Mouse (Mus musculus) bone marrow, adult 2 months (tissue): ENCODE data around the gene Slc25a12.

Experiments used
- CTCF ChIP-seq: fragments of 200-500 bp; IDR thresholded peaks from 2 replicates; pipeline ENCODE4 v1.5.1; 2011; ENCODE audit warnings: low read length, control low read depth; ENCODE audit not compliant: control insufficient read depth, insufficient read depth
- POLR2A ChIP-seq: fragments of 200-500 bp; IDR thresholded peaks from 2 replicates; pipeline ENCODE4 v1.6.1; 2011; ENCODE audit warnings: low read depth, mild to moderate bottlenecking, control low read depth, low read length, borderline replicate concordance; ENCODE audit not compliant: control insufficient read depth

GRCm38 (mm10) chr2:71304821-71305220 lies 62.7 kb downstream of the Slc25a12 start:
- TF ChIP-seq POLR2A = no peak
- no peak for TF ChIP-seq CTCF
